Mouse (Mus musculus): Measurements from ENCODE around the gene Hdac11. TPM values are rescaled to one million over a fixed set of nuclear protein-coding genes. Genes with fewer than 3 reads are reported as not detected.

The Hdac11 gene
- polyA plus RNA-seq, 1 experiment from 2014 or later: 15.6 TPM

DNA sequence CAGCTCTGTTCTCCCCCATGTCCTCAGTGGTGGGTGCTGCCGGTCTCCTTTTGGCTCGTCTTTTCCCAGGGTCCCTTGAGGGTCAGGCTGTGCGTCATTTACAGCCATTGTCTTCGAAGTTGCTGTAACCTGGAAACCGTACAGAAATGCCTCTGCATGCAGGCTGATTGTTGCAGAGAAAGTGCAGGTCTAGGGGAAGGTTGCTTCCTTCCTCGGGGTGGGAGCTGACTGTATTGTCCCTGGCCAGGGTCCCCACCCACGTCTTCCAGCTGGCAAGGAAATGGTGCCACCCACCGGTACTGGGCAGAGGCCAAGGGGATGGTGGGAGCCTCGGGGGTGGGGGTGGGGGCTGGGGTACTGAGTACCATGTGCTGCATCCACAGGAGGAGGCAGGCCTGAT, 62.0 kb downstream of the Hdac11 start:
- no peak overlapping the region for H3K27ac ChIP-seq
- H3K9me3 ChIP-seq: no peaks in the 10 kb centered on the region
- WGBS: 61% methylated on average over 9 of the region's 9 CpGs
- DNase-seq (ENCODE audit: low spot score): no peak
- peaks cover 12% of the 10 kb centered on the region for H3K27me3 ChIP-seq (ENCODE audit: insufficient read depth, poor library complexity, severe bottlenecking)
- no peak overlapping the region for H3K4me3 ChIP-seq
- peaks cover 38% of the 10 kb centered on the region for H3K4me1 ChIP-seq (replicated peaks)
- H3K36me3 ChIP-seq: no peaks in the 10 kb centered on the region

DNA sequence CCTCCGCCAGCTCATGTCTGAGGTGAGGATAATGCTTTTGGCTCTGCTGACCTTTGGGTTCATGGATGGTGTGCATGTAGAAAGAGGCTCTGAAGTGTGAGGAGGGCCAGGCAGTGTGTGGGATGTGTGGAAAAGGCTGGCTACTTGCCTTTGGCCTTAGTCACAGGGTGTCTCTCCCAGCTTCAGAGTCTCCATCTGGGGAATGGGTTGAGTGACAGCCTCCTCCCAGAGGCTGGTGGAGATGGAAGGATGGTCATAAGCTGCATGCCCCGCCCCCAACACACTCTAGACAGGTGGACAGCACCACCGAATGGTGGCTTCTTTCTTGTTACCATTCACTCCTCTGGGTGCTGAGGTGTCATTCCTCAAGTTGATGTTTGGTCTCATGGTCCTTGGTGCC, 62.4 kb downstream of the Hdac11 start:
- no peak overlapping the region for H3K4me3 ChIP-seq
- 78% methylated on average over 3 of the region's 3 CpGs for WGBS
- no peaks in the 10 kb centered on the region for H3K36me3 ChIP-seq

DNA sequence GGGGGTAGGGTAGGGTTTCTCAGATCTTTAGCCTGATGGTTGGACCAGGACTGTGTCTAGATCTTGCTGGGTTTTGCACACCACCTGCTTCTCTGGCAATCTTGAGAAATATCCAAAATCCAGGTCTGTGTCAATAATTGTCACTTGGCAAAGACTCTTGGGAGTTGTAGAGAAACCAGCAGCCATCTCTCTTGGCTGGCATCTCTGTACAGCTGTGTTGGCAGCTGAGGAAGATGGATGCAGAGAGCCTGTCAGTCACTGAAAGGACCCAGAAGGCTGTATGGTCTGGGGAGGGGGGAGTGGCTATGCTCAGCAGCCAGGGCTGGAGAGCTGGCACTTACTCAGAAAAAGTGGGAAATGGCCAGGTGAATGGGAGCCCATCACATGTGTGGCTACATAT, 63.6 kb downstream of the Hdac11 start:
- no peak for DNase-seq (ENCODE audit: low spot score)
- Histone ChIP-seq H3K4me3 (no peak overlapping the region), H3K9me3 (no peaks in the 10 kb centered on the region), H3K27me3 (ENCODE audit: insufficient read depth, poor library complexity, severe bottlenecking) (peaks cover under 1% of the 10 kb centered on the region; the same call in 1 of the 2 replicates), H3K27ac (no peak overlapping the region), H3K36me3 (no peaks in the 10 kb centered on the region), H3K4me1 (replicated peaks) (peaks cover 34% of the 10 kb centered on the region)

More for the DNA sequence above, 62.4 kb downstream of the Hdac11 start:
- H3K27ac ChIP-seq: no peak overlapping the region
- DNase-seq (ENCODE audit: low spot score): no peak
- H3K9me3 ChIP-seq: no peaks in the 10 kb centered on the region
- peaks cover 8% of the 10 kb centered on the region for H3K27me3 ChIP-seq (ENCODE audit: insufficient read depth, poor library complexity, severe bottlenecking)
- H3K4me1 ChIP-seq (replicated peaks): peaks cover 34% of the 10 kb centered on the region

DNA sequence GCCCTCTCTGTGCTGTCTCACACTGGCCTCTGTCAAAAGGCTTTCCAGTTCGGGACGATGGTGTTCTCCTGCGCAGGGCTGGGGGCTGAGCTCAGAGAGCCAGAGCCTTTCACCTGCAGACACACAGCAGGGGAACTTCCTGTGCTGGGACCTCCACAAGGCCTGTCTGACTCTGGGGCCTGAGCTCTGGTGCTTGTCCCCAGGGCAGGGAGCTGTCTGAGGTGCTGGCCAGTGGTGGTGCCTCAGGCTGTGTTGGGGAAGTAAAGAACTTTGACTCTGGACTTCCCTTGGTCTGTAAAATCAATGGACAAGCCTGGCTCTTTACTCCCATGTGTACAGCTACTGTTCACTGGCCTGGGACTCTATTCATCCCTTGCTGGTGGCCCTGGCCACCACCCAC, 64.6 kb downstream of the Hdac11 start:
- Histone ChIP-seq H3K4me1 (replicated peaks) (peaks cover 30% of the 10 kb centered on the region), H3K36me3 (no peaks in the 10 kb centered on the region), H3K4me3 (no peak overlapping the region), H3K27me3 (ENCODE audit: insufficient read depth, poor library complexity, severe bottlenecking) (no peaks in the 10 kb centered on the region; the same call in 1 of the 2 replicates), H3K27ac (0 out of 2 replicates have a peak overlapping the region, but pooled peaks have one; percentile 13), H3K9me3 (no peaks in the 10 kb centered on the region)
- no peak for DNase-seq (ENCODE audit: low spot score)
- WGBS: 3% methylated on average over 3 of the region's 3 CpGs

DNA sequence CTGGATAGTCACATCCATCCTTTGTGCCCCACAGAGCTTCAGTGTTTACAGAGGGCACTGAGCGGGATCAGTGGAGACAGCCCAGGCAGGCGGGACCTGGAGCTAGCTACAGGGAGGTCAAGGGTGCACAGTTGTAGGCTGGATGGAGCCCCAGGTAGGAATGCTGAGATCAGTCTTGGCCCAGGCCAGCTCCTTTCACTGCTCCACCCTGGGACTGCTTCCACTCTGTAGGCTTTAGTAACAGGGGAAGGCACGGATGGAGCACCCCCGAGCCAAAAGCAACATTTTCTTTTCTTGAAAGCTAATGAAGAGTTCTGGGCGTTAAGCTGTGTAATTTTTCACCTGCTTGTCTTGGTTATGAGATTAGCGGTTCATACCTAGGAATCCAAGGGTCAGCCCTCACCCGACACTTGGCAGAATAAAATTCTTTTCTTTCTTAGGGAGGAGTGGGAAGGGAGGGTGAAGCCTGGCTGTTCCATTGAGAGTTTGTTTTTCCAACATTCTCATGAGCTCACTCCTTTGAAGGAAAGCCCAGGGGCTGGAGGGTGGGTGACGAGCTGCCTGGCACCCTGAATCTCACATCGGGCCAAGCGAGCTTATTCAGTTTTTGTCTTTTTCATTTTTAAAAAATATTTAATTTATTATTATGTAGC, 66.4 kb downstream of the Hdac11 start:
- Histone ChIP-seq H3K27ac (no peak overlapping the region), H3K27me3 (ENCODE audit: insufficient read depth, poor library complexity, severe bottlenecking) (no peaks in the 10 kb centered on the region; the same call in 1 of the 2 replicates), H3K9me3 (no peaks in the 10 kb centered on the region), H3K4me3 (no peak overlapping the region), H3K4me1 (replicated peaks) (peaks cover 31% of the 10 kb centered on the region), H3K36me3 (no peaks in the 10 kb centered on the region)
- 84% methylated on average over 10 of the region's 10 CpGs for WGBS
- no peak for DNase-seq (ENCODE audit: low spot score)

Other genes starting within 250 kb of the Hdac11 start
- gene Iqsec1, start 168.0 kb upstream of the Hdac11 start, polyA plus RNA-seq (2016; fragmentation: Nextera tagmentation; extraction: Ambion mirVana): 11.3 and 13.8 TPM in 2 replicates
- gene Nup210, start 39.8 kb upstream of the Hdac11 start, polyA plus RNA-seq (2016; fragmentation: Nextera tagmentation; extraction: Ambion mirVana): 24.0 and 28.8 TPM in 2 replicates
- gene Fbln2, start 55.8 kb downstream of the Hdac11 start, polyA plus RNA-seq (2016; fragmentation: Nextera tagmentation; extraction: Ambion mirVana): 28.5 and 32.2 TPM in 2 replicates

Measured in hindbrain, embryonic 10.5 days (tissue).